10 mouse cellular contexts compared by ENCODE assay signal in the genomic region with DNA sequence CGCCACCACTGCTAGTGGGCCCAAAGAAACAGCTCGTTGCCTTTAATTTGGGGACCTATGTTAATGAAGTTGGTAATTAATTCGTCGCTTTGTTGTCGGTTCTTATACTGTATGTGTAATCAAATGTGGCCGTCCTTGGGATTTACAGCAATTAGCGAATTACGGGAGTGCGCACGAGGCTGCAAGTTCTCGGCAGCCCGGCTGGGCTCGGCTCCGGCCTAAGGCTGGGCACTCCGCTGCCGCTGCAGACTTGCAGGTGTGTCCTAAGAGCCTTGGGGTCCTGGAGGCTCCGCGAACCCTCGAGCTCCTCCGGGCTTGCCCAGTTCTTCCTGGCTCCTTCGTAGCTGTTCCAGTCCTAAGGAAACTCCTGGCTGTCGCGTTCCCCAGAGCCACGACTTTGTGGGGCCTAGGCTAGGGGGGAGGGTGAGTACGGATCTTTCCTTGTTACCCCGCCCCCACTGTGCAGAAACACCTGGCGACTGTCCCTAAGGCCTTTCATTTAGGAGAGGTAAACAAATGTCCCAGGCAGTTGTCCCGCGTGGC. TPM values are rescaled to one million over a fixed set of nuclear protein-coding genes. Genes with fewer than 3 reads are reported as not detected.
DNase-seq lines count a peak whose midpoint lies in the region; ATAC-seq lines count a peak whose summit lies in the region.
"Had no signal": no experiment of that assay in that cellular context is flagged by ENCODE, and none has a peak within 500 bp of the region (broad histone marks: within the 10 kb centered on the region; RNA-seq: fewer than 3 reads in every experiment).

No protein-coding gene starts in this region.

- H3K9ac ChIP-seq in heart, embryonic 12.5 days = no peak overlapping the region
- H3K9ac ChIP-seq in forebrain, embryonic 15.5 days (replicated peaks) = no peak overlapping the region
- peak overlapping the region; percentile 100 for H3K9ac ChIP-seq in midbrain, embryonic 11.5 days (ENCODE audit: low read length)
- H3K9ac ChIP-seq: liver, embryonic 15.5 days had no signal

- DNase-seq in heart, postnatal 14 days = no peak
- peak; percentile 41 for DNase-seq in cerebellum, adult 9-10 months
- DNase-seq in midbrain, embryonic 11.5 days (ENCODE audit: low spot score, missing footprints) = peak; percentile 98
- DNase-seq in urinary bladder, postnatal 10 days (ENCODE audit: low spot score) = no peak
- no peak for DNase-seq in adrenal gland, adult 2 months
- DNase-seq: adrenal gland, postnatal 10 days had no signal

- peaks cover 71% of the 10 kb centered on the region for H3K27me3 ChIP-seq in heart, embryonic 12.5 days (replicated peaks)
- H3K27me3 ChIP-seq in forebrain, embryonic 15.5 days = peaks cover 66% of the 10 kb centered on the region
- no peaks in the 10 kb centered on the region for H3K27me3 ChIP-seq in midbrain, embryonic 11.5 days (ENCODE audit: control insufficient read depth, insufficient read depth, low read length)

- no peak overlapping the region for H3K4me2 ChIP-seq in heart, embryonic 12.5 days
- H3K4me2 ChIP-seq in forebrain, embryonic 15.5 days (replicated peaks) = peak overlapping the region; percentile 32
- H3K4me2 ChIP-seq in midbrain, embryonic 11.5 days = peak overlapping the region; percentile 100
- H3K4me2 ChIP-seq: liver, embryonic 15.5 days had no signal

- ATAC-seq in heart, embryonic 12.5 days (ENCODE audit: insufficient number of reproducible peaks, low FRiP score) = 0 out of 2 replicates have a peak, but pooled peaks have one; percentile 22
- ATAC-seq in forebrain, embryonic 15.5 days (replicated peaks) = peak; percentile 66
- ATAC-seq in midbrain, embryonic 11.5 days (ENCODE audit: low FRiP score) = peak; percentile 16
- ATAC-seq in granulocyte monocyte progenitor cell, adult 5-6 weeks (replicated peaks; ENCODE audit: poor library complexity, severe bottlenecking) = no peak

- WGBS in heart, embryonic 12.5 days = under 1% methylated on average over 29 of the region's 29 CpGs
- WGBS in forebrain, embryonic 15.5 days = under 1% methylated on average over 29 of the region's 29 CpGs
- WGBS in midbrain, embryonic 11.5 days = under 1% methylated on average over 29 of the region's 29 CpGs

- no peak overlapping the region for H3K4me3 ChIP-seq in heart, embryonic 12.5 days
- peak overlapping the region; percentile 19 for H3K4me3 ChIP-seq in forebrain, embryonic 15.5 days
- peak overlapping the region; percentile 95 for H3K4me3 ChIP-seq in midbrain, embryonic 11.5 days (ENCODE audit: low read depth, low read length)
- H3K4me3 ChIP-seq: liver, embryonic 15.5 days had no signal

- H3K4me1 ChIP-seq in heart, embryonic 12.5 days (replicated peaks) = peaks cover 15% of the 10 kb centered on the region
- H3K4me1 ChIP-seq in forebrain, embryonic 15.5 days = peaks cover 37% of the 10 kb centered on the region
- H3K4me1 ChIP-seq in midbrain, embryonic 11.5 days (ENCODE audit: control insufficient read depth, insufficient read depth, low read length) = 0 out of 2 replicates have a peak, but pooled peaks cover 8% of the 10 kb centered on the region
- H3K4me1 ChIP-seq: liver, embryonic 15.5 days had no signal

- H3K36me3 ChIP-seq in heart, embryonic 12.5 days = no peaks in the 10 kb centered on the region
- no peaks in the 10 kb centered on the region for H3K36me3 ChIP-seq in forebrain, embryonic 15.5 days
- H3K36me3 ChIP-seq in midbrain, embryonic 11.5 days (ENCODE audit: control insufficient read depth, insufficient read depth, low read length) = no peaks in the 10 kb centered on the region
- H3K36me3 ChIP-seq: liver, embryonic 15.5 days had no signal

- no peak overlapping the region for H3K27ac ChIP-seq in heart, embryonic 12.5 days (ENCODE audit: poor library complexity, severe bottlenecking)
- 0 out of 2 replicates have a peak overlapping the region, but pooled peaks have one; percentile 25 for H3K27ac ChIP-seq in forebrain, embryonic 15.5 days (replicated peaks)
- H3K27ac ChIP-seq in midbrain, embryonic 11.5 days (ENCODE audit: low read depth, low read length) = peak overlapping the region; percentile 98
- H3K27ac ChIP-seq: liver, embryonic 15.5 days had no signal

- H3K9me3 ChIP-seq in heart, embryonic 12.5 days (replicated peaks) = no peaks in the 10 kb centered on the region
- no peaks in the 10 kb centered on the region for H3K9me3 ChIP-seq in forebrain, embryonic 15.5 days
- H3K9me3 ChIP-seq in midbrain, embryonic 11.5 days (ENCODE audit: control insufficient read depth, low read length) = no peaks in the 10 kb centered on the region
- H3K9me3 ChIP-seq: liver, embryonic 15.5 days had no signal

- intact Hi-C loops in heart, postnatal 14 days (cut with DNase I) = no loop called here

RNA-seq across cellular contexts. Expression of a gene that starts 4.8 kb away (rescaled TPM):
- 0.15 TPM in 1 of 2 replicates, not detected in the other for polyA plus RNA-seq in heart, embryonic 12.5 days (2016; fragmentation: Nextera tagmentation; extraction: Ambion mirVana)
- total RNA-seq in heart, postnatal 14 days (2021) = not detected
- polyA plus RNA-seq in forebrain, embryonic 15.5 days (2015; fragmentation: Nextera tagmentation; extraction: Ambion mirVana) = 10.7 and 18.8 TPM in 2 replicates
- polyA plus RNA-seq in midbrain, embryonic 11.5 days (2014; fragmentation: Nextera tagmentation; extraction: Ambion mirVana) = 229 and 230 TPM in 2 replicates
- not detected in 2 replicates for total RNA-seq in granulocyte monocyte progenitor cell, adult 5-6 weeks (2014; fragmentation: Nextera tagmentation)
- not detected in 2 replicates for total RNA-seq in granulocyte monocyte progenitor cell, adult 5-6 weeks (2017)
- not detected for total RNA-seq in adrenal gland, adult 2 months (2021)
- polyA plus RNA-seq in adrenal gland, adult 2 months (2012; rRNA removed) = not detected in 2 replicates
- total RNA-seq: adrenal gland, postnatal 10 days had no signal
- polyA plus RNA-seq: liver, embryonic 15.5 days had no signal

Comparison
In these comparisons a context has a peak if more than half of its experiments do, and no peak if none do; other contexts are left out.
1. DNase-seq: peak in cerebellum, adult 9-10 months (single experiment) and midbrain, embryonic 11.5 days (single experiment); none in heart, postnatal 14 days (0 of 2), urinary bladder, postnatal 10 days (single experiment) and adrenal gland, adult 2 months (single experiment).
2. RNA of a gene that starts 4.8 kb away (polyA plus RNA-seq): 229 to 230 TPM in midbrain, embryonic 11.5 days and 10.7 to 18.8 TPM in forebrain, embryonic 15.5 days; 0.15 TPM in heart, embryonic 12.5 days and not detected in adrenal gland, adult 2 months; every median in the first group is over 10 times any median in the second.